28 mouse cellular contexts compared by ENCODE assay signal in genomic region chr6:82088133-82088532, GRCm38 (mm10). TPM values are rescaled to one million over a fixed set of nuclear protein-coding genes. Genes with fewer than 3 reads are reported as not detected.
DNase-seq lines count a peak whose midpoint lies in the region; ATAC-seq and TF ChIP-seq lines count a peak whose summit lies in the region.
"Had no signal": no experiment of that assay in that cellular context is flagged by ENCODE, and none has a peak within 500 bp of the region (broad histone marks: within the 10 kb centered on the region; RNA-seq: fewer than 3 reads in every experiment).

No protein-coding gene starts in this region.

- no peak overlapping the region for H3K4me3 ChIP-seq in hindbrain, embryonic 11.5 days (ENCODE audit: low read depth, low read length)
- no peak overlapping the region for H3K4me3 ChIP-seq in hindbrain, postnatal 0 days (ENCODE audit: low read length)
- H3K4me3 ChIP-seq in liver, embryonic 13.5 days (replicated peaks), result no peak overlapping the region
- H3K4me3 ChIP-seq: forebrain, embryonic 10.5 days; heart, embryonic 15.5 days; layer of hippocampus, adult 2 months; limb, embryonic 13.5 days; lung, embryonic 15.5 days; megakaryocyte, embryonic 14.5 days; midbrain, embryonic 13.5 days had no signal

- peaks cover 4% of the 10 kb centered on the region for H3K4me1 ChIP-seq in hindbrain, embryonic 11.5 days (replicated peaks; ENCODE audit: control insufficient read depth, insufficient read depth, low read length)
- no peaks in the 10 kb centered on the region for H3K4me1 ChIP-seq in hindbrain, postnatal 0 days (ENCODE audit: insufficient read depth, low read length)
- peaks cover 4% of the 10 kb centered on the region; the same call in 1 of the 2 replicates for H3K4me1 ChIP-seq in liver, embryonic 13.5 days (replicated peaks)
- H3K4me1 ChIP-seq: limb, embryonic 13.5 days; lung, embryonic 15.5 days had no signal

- ATAC-seq in hindbrain, embryonic 11.5 days (ENCODE audit: low FRiP score), result no peak
- no peak for ATAC-seq in hindbrain, postnatal 0 days
- ATAC-seq in liver, embryonic 13.5 days (ENCODE audit: low read depth), result peak; percentile 63
- ATAC-seq: forebrain, postnatal 0 days; midbrain, embryonic 13.5 days had no signal

- 80% methylated on average over 4 of the region's 4 CpGs for WGBS in hindbrain, embryonic 11.5 days
- WGBS in hindbrain, postnatal 0 days, result 59% methylated on average over 4 of the region's 4 CpGs
- WGBS in liver, embryonic 13.5 days (ENCODE audit: insufficient replicate concordance), result 41% methylated on average over 4 of the region's 4 CpGs

- H3K4me2 ChIP-seq in hindbrain, embryonic 11.5 days (replicated peaks; ENCODE audit: low read depth, low read length), result no peak overlapping the region
- H3K4me2 ChIP-seq in hindbrain, postnatal 0 days (ENCODE audit: low read depth, low read length), result no peak overlapping the region
- no peak overlapping the region for H3K4me2 ChIP-seq in liver, embryonic 13.5 days
- H3K4me2 ChIP-seq: heart, embryonic 15.5 days; hindbrain, embryonic 14.5 days; limb, embryonic 13.5 days; lung, embryonic 15.5 days; midbrain, embryonic 13.5 days had no signal

- no peak overlapping the region for H3K27ac ChIP-seq in hindbrain, embryonic 11.5 days (ENCODE audit: low read depth, low read length)
- H3K27ac ChIP-seq in hindbrain, postnatal 0 days, result no peak overlapping the region
- H3K27ac ChIP-seq in liver, embryonic 13.5 days, result no peak overlapping the region
- H3K27ac ChIP-seq: forebrain, embryonic 10.5 days; heart, embryonic 15.5 days; hindbrain, embryonic 14.5 days; layer of hippocampus, adult 2 months; limb, embryonic 13.5 days; lung, embryonic 15.5 days; midbrain, embryonic 13.5 days had no signal

- no peak for TF ChIP-seq CTCF in hindbrain, postnatal 0 days (IDR thresholded peaks at IDR 0.05; ENCODE audit: low read depth)

- DNase-seq in adrenal gland, adult 2 months, result peak; percentile 25
- DNase-seq in adrenal gland, postnatal 4 days (ENCODE audit: low spot score in 2 of 2), result no peak
- peak; percentile 9 for DNase-seq in hindbrain, embryonic 11.5 days (ENCODE audit: low spot score)
- no peak for DNase-seq in hindbrain, postnatal 0 days (ENCODE audit: low spot score)
- DNase-seq in liver, embryonic 13.5 days, result no peak
- peak; percentile 38 for DNase-seq in retina, postnatal 1 day
- no peak for DNase-seq in embryo, embryonic 9.5 days (ENCODE audit: extremely low spot score)
- DNase-seq: cerebellum, adult 2 months; forebrain, postnatal 0 days; gastrocnemius, postnatal 36 days; heart, postnatal 36 days; kidney, adult 9 months; kidney, postnatal 14 days; lung, postnatal 36 days; right cerebral cortex, postnatal 4 days; thymus, adult 18-20 months; thymus, postnatal 36 days had no signal

- no peak overlapping the region for H3K9ac ChIP-seq in hindbrain, embryonic 11.5 days (ENCODE audit: low read depth, low read length)
- H3K9ac ChIP-seq in hindbrain, postnatal 0 days (replicated peaks; ENCODE audit: low read length), result no peak overlapping the region
- no peak overlapping the region for H3K9ac ChIP-seq in liver, embryonic 13.5 days
- H3K9ac ChIP-seq: forebrain, postnatal 0 days; heart, embryonic 15.5 days; hindbrain, embryonic 14.5 days; limb, embryonic 13.5 days; lung, embryonic 15.5 days; midbrain, embryonic 13.5 days had no signal

- H3K27me3 ChIP-seq in hindbrain, embryonic 11.5 days (ENCODE audit: control insufficient read depth, insufficient read depth, low read length), result peaks cover 5% of the 10 kb centered on the region; the same call in 1 of the 2 replicates
- H3K27me3 ChIP-seq in hindbrain, postnatal 0 days (ENCODE audit: insufficient read depth, low read length), result no peaks in the 10 kb centered on the region
- no peaks in the 10 kb centered on the region for H3K27me3 ChIP-seq in liver, embryonic 13.5 days
- H3K27me3 ChIP-seq: lung, embryonic 15.5 days had no signal

- H3K9me3 ChIP-seq in hindbrain, embryonic 11.5 days (ENCODE audit: control insufficient read depth, low read length), result no peaks in the 10 kb centered on the region
- H3K9me3 ChIP-seq in hindbrain, postnatal 0 days (ENCODE audit: low read length), result no peaks in the 10 kb centered on the region
- no peaks in the 10 kb centered on the region for H3K9me3 ChIP-seq in liver, embryonic 13.5 days (replicated peaks)
- H3K9me3 ChIP-seq: heart, embryonic 15.5 days; lung, embryonic 15.5 days; midbrain, embryonic 13.5 days had no signal

- no peaks in the 10 kb centered on the region for H3K36me3 ChIP-seq in hindbrain, embryonic 11.5 days (ENCODE audit: control insufficient read depth, insufficient read depth, low read length)
- no peaks in the 10 kb centered on the region for H3K36me3 ChIP-seq in hindbrain, postnatal 0 days (ENCODE audit: insufficient read depth, low read length)
- H3K36me3 ChIP-seq in liver, embryonic 13.5 days, result no peaks in the 10 kb centered on the region
- H3K36me3 ChIP-seq: forebrain, embryonic 10.5 days; heart, embryonic 15.5 days; midbrain, embryonic 13.5 days had no signal

RNA-seq across cellular contexts. Expression of gene Eva1a, which starts 47.3 kb away (rescaled TPM):
- 1 to 10 TPM; 2.2 to 3.4 TPM for total RNA-seq in adrenal gland, adult 2 months (2021)
- polyA plus RNA-seq in adrenal gland, adult 2 months (2012; rRNA removed), result 1.1 TPM in 2 replicates
- 1 to 10 TPM; 4.9 to 6.3 TPM for total RNA-seq in adrenal gland, postnatal 4 days (2021)
- 3.8 and 4.7 TPM in 2 replicates for polyA plus RNA-seq in hindbrain, embryonic 11.5 days (2014; fragmentation: Nextera tagmentation; extraction: Ambion mirVana)
- total RNA-seq in hindbrain, postnatal 0 days (2014; rRNA removed), result 1.2 and 2.8 TPM in 2 replicates
- 1.8 and 2.1 TPM in 2 replicates for polyA plus RNA-seq in hindbrain, postnatal 0 days (2015; fragmentation: Nextera tagmentation; extraction: Ambion mirVana)
- 5.1 and 6.4 TPM in 2 replicates for polyA plus RNA-seq in liver, embryonic 13.5 days (2015; fragmentation: Nextera tagmentation; extraction: Ambion mirVana)
- total RNA-seq: common myeloid progenitor, adult 5-6 weeks; monocyte, adult 5-6 weeks; neutrophil, adult 5-6 weeks had no signal

Comparison
In these comparisons a context has a peak if more than half of its experiments do, and no peak if none do; other contexts are left out.
1. DNase-seq: peak in adrenal gland, adult 2 months (single experiment), hindbrain, embryonic 11.5 days (single experiment) and retina, postnatal 1 day (single experiment); none in adrenal gland, postnatal 4 days (0 of 2), hindbrain, postnatal 0 days (single experiment), liver, embryonic 13.5 days (single experiment) and embryo, embryonic 9.5 days (single experiment).